Mouse (Mus musculus) kidney, postnatal 4 days (tissue): ENCODE data around the gene Dgat2.

ENCODE experiments used
- DNase-seq, 2 experiments: peaks; one replicate each; pipeline ENCODE4 v3.0.0; 2021; ENCODE audit warnings: mixed read lengths in 2 of 2

Gene Dgat2

DNA sequence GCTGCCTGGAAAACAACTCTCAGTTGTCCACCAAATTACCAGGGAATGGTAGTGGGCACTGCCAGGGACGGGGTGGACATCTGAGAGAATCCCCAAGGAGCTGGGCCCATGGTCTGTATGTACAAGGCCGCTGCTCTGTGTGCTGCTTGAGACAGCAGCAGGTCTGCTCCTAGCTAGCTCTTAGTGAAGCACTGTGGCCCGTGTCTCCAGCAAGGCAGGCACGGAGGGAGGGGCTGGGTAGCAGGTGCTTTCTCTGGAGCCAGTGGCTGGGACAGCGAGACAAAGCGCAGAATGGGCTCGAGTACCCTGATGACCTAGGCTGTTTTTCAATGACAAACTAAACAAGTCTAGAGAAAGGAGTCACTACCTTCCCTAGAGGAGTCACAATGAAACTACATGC, 21.5 kb downstream of the Dgat2 start:
- no peak for DNase-seq

GRCm38 (mm10) chr7:99159446-99159845, 23.1 kb downstream of the Dgat2 start:
- no peak for DNase-seq

DNA sequence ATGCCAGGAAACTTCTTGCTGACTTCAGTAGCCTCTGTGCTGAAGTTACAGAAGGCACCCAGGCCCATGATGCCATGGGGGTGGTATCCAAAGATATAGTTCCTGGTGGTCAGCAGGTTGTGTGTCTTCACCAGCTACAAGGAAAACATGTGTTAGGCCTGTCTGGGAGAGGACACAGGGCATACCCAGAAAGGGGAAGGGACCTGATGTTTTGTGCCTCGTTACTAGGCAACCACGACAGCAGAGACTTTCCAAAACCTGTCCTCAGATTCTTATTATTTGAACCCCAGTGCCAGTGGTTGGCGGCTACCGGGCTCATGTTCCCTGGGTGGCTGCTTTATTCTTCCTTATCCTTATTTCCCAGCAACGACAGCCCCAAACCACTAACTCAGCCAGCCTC, 23.6 kb downstream of the Dgat2 start:
- no peak for DNase-seq

- DNase-seq = no peak
These were observed 24.5 kb downstream of the Dgat2 start for GRCm38 (mm10) chr7:99158011-99158410.

GRCm38 (mm10) chr7:99156737-99157136, 25.8 kb downstream of the Dgat2 start:
- no peak for DNase-seq

- DNase-seq = peak; percentile 64 to 82
These were observed 26.9 kb downstream of the Dgat2 start for GRCm38 (mm10) chr7:99155311-99156289.

- DNase-seq = peak; percentile 54 to 78
These were observed 27.8 kb downstream of the Dgat2 start for GRCm38 (mm10) chr7:99154648-99155151.

GRCm38 (mm10) chr7:99153686-99154202, 28.8 kb downstream of the Dgat2 start:
- DNase-seq = no peak

DNA sequence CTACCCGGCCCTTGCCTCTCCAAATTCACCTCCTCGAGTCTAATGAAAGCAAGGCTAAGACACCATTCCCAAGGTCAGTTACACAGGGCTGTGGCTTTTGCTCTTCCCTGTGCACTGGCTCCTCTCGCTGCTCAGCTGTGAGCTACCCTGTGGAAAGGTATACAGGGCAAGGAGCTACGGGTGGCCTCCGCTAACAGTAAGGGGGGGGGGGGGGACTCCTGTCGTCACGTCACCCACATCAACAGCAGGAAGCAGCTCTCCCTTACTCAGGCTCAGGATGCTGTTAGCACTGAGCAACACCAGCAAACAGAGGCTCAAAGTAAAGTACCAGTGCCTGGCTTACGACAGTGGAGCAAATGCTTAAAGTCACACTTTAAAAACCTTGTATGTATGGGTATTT, 29.8 kb downstream of the Dgat2 start:
- no peak for DNase-seq

DNA sequence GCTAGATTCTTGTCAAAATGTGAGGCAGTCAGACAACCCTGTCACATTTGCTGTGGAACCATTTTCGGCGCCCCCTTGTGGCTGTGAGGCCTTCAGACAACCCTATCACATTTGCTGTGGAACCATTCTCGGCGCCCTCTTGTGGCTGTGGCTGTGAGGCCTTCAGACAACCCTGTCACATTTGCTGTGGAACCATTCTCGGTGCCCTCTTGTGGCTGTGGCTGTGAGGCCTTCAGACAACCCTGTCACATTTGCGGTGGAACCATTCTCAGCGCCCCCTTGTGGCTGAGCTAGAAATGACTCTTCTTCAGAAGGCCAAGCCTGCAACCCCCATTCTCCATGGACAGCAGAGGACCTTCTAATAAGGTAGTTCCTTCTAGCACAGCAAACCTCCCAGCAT, 31.2 kb downstream of the Dgat2 start:
- DNase-seq = peak; percentile 98 to 99

DNA sequence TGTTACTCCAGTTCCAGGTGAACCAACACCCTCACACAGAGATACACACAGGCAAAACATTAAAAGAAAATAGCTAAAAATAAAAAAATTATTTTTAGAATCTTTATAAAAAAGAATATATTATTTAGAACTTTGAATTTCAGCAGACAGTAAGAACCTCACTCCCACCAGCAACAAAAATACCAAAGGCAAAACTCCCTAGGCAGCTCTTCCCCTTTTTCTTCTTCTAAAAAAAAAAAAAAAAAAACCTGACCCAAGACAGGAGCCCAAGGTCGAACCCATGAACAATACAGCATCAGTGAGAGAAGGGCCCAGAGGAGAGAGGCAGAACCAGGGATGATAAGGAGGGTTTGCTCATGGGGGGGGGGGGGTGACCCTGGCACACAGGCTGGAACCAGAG, 33.5 kb downstream of the Dgat2 start:
- DNase-seq = no peak

DNA sequence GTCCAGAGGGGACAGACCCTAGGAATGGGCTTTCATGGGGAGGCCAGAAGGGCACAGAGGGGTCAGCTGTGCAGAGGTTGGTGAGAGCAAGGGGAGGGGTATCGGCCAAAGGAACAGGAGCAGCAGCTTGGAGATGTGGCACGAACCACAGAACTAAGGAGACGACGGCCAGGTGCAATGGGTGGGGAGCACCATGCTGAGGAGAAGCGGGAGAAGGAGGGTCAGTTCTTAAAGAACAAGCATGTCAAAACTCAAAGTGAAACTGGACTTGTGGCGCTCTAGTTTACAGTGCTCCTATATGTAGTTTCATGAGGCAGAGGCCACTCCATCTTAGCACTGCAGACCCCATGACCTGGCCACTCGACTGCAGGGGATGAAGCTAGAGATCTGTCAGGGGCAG, 35.0 kb downstream of the Dgat2 start:
- no peak for DNase-seq

DNA sequence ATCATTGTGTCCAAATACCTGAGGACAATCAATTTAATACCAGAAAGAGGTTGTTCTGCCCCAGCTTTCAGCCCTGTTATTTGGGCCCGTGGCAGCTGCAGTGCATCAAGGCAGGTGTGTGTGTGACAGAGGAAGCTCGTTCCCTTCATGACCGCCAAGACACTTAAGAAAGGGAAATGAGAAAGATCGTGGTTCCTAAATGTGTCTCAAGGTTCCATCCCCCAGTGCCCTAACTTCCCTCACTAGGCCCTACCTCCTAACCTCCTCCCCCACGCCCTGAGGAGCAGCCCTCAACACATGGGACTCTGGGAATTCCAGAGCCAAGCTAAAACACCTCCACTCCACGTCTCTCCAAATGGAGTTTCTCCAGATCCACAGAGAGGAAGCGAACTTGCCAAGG, 35.6 kb downstream of the Dgat2 start:
- DNase-seq = no peak

- DNase-seq = no peak
These were observed 36.5 kb downstream of the Dgat2 start for GRCm38 (mm10) chr7:99146011-99146410.

DNA sequence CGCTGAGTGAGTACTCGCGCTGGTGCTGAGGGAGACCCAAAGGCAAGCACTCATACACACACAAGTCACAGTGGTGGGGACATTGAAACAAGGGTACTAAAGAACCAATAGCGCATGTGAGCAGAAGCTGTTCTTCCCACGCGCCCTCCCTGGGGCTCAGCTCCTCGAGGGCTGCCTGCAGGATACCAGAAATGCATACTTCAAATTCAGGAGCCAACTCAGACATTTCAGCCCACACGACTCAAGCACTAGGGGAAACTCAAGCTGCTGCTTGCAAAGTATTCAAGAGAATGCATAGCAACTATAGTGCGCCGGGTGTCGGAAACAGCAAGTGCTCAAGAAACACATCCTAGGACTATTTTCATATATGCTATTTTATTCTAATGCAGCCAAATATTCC, 37.9 kb downstream of the Dgat2 start:
- no peak for DNase-seq

DNA sequence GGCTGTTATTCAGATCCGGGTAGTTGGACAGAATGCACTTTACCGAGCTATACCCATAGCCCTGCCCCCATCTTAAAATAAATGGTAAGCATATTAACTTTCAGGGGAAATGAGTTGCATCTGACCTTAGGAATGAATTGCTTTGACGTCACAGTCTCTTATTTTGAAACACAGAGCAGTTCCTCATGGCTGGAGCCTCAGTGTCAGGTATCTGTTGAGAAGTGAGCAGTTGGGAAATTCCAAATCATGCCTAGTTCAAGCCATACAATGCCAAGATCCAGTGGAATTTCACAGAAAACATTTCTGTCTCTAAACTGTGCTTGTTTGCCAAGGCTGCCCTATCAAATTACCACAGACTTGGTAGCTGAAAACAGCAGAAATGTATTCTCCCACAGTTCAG, 39.3 kb downstream of the Dgat2 start:
- no peak for DNase-seq

GRCm38 (mm10) chr7:99141919-99142606, 40.5 kb downstream of the Dgat2 start:
- DNase-seq = no peak

GRCm38 (mm10) chr7:99140984-99141918, 41.3 kb downstream of the Dgat2 start, which contains the start of gene Uvrag:
Gene Uvrag, minus strand, starts transcription at chr7:99141141.
- DNase-seq = peak; percentile 99

DNA sequence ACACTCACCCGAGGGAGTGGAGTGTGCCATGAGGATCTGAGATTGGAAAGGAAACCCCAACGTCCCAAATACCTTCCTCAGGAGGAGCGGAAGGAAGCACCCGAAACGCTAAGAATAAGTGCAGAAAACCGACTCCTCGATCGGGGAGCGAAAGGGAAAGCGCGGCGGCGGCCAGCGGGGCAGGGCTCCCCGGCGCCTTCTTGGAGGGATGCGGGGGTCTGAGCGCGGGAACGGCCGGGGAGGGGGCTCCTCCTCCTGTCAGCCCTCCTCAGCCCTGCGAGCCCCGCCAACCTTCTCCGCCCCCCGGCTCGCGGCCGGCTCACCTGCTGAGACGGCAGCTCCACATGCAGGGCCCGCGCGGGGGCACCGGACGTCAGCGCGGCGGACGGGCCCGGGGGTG, 42.0 kb downstream of the Dgat2 start:
- DNase-seq = no peak

DNA sequence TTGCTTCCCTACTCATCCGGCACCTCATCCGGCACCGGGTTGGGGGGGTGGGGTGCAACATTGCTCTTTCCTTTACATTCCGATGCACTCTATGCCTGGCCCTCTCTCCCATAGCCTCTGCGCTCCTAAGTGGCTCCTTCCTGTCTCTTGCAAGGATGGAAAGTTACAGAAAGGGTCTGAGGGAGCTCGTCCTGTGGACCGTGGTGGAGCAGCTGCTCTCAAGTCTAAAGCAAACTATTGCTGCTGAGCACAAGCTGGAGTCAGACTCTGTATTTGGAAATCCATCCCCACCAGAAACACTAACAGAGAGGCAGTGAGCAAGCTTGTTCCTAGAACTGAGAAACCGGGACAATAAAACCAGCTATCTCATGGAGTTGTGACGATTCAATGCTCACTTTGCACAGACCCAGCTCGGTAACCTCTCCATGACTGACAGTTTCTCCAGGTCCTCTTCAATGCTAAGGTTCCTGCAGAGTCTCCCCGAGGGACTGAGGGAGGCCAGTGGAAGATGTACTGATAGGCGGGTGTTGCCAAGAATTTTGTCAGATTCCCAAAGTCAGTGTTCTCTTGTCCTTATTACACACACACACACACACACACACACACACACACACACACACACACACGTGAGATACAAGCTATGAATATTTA, 42.6 kb downstream of the Dgat2 start:
- peak; percentile 38 to 60 for DNase-seq

DNA sequence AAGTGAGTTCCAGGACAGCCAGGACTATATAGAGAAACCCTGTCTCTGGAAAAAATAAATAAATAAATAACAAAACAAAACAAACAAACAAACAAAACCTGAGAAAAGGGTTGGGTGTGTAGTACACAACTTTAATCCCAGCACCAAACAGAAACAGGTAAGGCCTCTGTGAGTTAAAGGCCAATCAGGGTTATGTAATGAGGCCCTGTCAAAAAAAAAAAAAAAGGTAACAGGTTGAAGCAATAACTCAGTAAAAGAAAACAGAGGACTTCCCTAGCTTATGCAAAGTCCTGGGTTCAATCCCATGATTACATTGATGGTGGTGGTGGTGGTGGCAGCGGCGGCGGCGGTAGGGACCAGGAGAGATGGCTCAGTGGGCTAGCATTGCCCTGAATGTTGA, 45.0 kb downstream of the Dgat2 start:
- DNase-seq = no peak

DNA sequence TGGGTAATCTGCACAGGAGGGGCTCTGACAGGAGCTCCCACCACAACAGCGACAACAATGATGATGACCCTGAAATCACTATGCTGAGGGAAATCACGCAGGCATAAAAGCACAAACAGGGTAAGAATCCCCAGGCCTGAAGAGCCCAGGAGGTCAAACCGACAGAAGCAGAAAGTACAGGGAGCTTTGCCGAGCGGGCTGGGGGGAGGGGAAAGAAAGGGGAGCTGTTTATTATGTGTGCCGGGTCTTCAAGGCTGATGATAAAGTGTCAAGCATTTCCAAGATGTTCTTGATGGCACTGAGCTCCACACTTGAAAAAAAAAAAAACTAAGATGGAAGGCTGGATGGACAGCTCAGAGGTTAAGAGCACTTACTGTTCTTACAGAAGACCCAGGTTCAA, 45.7 kb downstream of the Dgat2 start:
- DNase-seq = no peak
